Mouse (Mus musculus) myocyte (in vitro differentiated cells): ENCODE results near the gene Gchfr.

Source experiments
- MYOG ChIP-seq, 3 experiments: IDR thresholded peaks; one replicate each; pipeline ENCODE4 v1.6.1; 2011; ENCODE audit warnings: control low read depth in 2 of 3, low read depth in 2 of 3, mild to moderate bottlenecking in 2 of 3; ENCODE audit not compliant: insufficient read length in 2 of 3, control insufficient read depth in 1 of 3, insufficient read depth in 1 of 3
- POLR2A ChIP-seq: IDR thresholded peaks from one replicate; pipeline ENCODE4 v1.6.1; 2011; ENCODE audit warnings: low read depth, mild to moderate bottlenecking, control low read depth, moderate library complexity; ENCODE audit not compliant: insufficient read length
- TCF12 ChIP-seq: IDR thresholded peaks from one replicate; pipeline ENCODE4 v1.6.1; 2011; ENCODE audit warnings: mild to moderate bottlenecking, control low read depth; ENCODE audit not compliant: poor library complexity, insufficient read depth, severe bottlenecking
- USF1 ChIP-seq: IDR thresholded peaks from one replicate; pipeline ENCODE4 v1.6.1; 2011; ENCODE audit warnings: low read depth, mild to moderate bottlenecking, control low read depth, moderate library complexity

- TF ChIP-seq TCF12 = no peak
- peak; percentile 32 to 80 (median 38) for TF ChIP-seq MYOG (IDR thresholded peaks at IDR 0.05; ENCODE audit: control insufficient read depth in 1 of 3, insufficient read depth in 1 of 3, insufficient read length in 2 of 3, low read depth in 2 of 3)
- TF ChIP-seq USF1 = peak; percentile 4
- peak; percentile 32 for TF ChIP-seq POLR2A
Measured at GRCm38 (mm10) chr2:119173991-119174651, 6.5 kb downstream of the Gchfr start, which contains the start of gene Gm14137.
